Mouse (Mus musculus): ENCODE results near the gene Pilra.

- no peak for TF ChIP-seq CTCF (IDR thresholded peaks at IDR 0.05; ENCODE audit: borderline replicate concordance, insufficient read depth, low read length)
- no peak for TF ChIP-seq POLR2A (IDR thresholded peaks at IDR 0.05; ENCODE audit: low read depth, low read length)
These were observed 11.1 kb downstream of the Pilra start for GRCm38 (mm10) chr5:137825030-137825429.
